Mouse (Mus musculus) adrenal gland, postnatal 4 days (tissue): Measurements from ENCODE around the gene Syne3. TPM values are rescaled to one million over a fixed set of nuclear protein-coding genes. Genes with fewer than 3 reads are reported as not detected.

Experiments used
- DNase-seq, 2 experiments: peaks; one replicate each; pipeline ENCODE4 v3.0.0; 2021 to 2022; ENCODE audit warnings: low spot score in 2 of 2, mixed read lengths in 2 of 2
- long read RNA-seq, 2 experiments: library from polyadenylated mRNA; stranded (forward); transcript quantifications; one replicate each; pipeline ENCODE4 v2.0.0; 2021
- total RNA-seq, 2 experiments: library from RNA; stranded (reverse); gene quantifications; 2 replicates each; pipeline ENCODE4 v1.2.3; 2021

The Syne3 gene
- 10 to 100 TPM; 11.3 to 11.7 TPM for total RNA-seq
- long read RNA-seq, experiment 1, partial matches to known transcripts: 0 of 1 reads
- long read RNA-seq, experiment 1, other reads (novel, unspliced or antisense): 1 of 1 reads
- long read RNA-seq, experiment 2, partial matches to known transcripts: 0 of 4 reads
- long read RNA-seq, experiment 2, other reads (novel, unspliced or antisense): 4 of 4 reads

DNA sequence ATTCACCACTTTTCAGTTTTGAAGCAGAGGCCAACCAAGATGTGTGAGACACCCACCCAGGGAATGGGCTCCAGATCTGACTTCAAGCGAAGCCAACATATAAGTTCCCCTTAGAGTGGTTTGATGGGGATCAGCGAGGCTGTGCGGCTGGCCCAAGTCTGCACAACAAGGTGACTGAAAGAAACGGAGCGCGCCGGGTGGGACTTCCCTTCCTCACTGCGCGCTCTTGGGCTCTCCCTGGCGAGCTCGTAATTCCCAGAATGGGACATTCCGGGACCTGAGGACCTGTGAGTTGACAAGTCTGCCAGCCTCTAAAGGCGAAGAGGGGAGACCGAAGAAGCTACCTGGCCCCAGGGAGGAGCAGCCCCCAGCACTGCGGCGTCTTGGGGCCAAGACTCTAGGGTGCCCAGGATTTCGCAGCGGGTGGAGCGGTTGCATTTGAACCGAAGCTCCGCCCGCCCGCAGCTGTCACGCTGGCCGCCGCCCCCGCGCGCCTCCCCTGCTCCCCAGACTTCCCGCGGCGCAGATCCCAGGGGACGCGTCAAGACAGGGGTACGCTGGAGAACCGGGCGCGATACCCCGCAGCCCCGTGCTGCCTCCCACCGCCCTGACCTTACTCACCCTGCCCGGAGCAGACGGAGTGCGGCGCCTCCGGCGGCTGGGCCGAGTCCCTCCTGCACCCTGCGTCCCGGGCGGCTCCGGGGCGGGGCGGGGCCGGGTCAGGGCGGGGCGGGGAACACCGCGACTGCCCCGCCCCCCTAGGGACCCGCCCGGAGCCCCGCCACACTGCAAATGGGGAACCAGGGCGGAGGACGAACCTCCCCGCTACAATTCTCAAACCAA lies at the start of gene Syne3:
Gene Syne3, minus strand, starts transcription at position 440 of the 843 bp plus-strand sequence.
- peak; percentile 54 to 67 for DNase-seq

- DNase-seq: no peak
These were observed 45.7 kb upstream of the Syne3 start for GRCm38 (mm10) chr12:105055308-105055707.

- DNase-seq: no peak
These were observed 44.4 kb upstream of the Syne3 start for GRCm38 (mm10) chr12:105054041-105054440.

- no peak for DNase-seq
These were observed 41.3 kb upstream of the Syne3 start for GRCm38 (mm10) chr12:105050898-105051297.

DNA sequence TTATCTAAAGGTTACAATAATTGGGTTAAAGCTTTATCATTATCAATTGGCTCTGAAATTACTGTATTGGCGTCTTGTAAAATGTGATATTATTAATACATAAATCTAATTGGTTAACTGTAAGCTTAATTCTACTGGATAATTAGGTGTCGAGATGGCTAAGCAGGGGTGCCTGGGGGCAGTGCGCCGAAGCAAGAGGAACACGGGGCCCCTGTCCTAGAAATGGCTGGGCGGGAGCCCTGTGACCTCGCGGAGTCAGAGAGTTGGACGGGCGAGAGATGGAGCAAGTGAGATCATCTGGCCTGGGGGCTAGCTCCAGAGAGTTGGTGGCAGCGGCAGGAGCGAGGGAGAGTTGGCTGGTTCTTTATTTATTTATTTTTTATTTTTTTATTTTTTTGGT lies 40.2 kb upstream of the Syne3 start:
- DNase-seq: no peak

DNA sequence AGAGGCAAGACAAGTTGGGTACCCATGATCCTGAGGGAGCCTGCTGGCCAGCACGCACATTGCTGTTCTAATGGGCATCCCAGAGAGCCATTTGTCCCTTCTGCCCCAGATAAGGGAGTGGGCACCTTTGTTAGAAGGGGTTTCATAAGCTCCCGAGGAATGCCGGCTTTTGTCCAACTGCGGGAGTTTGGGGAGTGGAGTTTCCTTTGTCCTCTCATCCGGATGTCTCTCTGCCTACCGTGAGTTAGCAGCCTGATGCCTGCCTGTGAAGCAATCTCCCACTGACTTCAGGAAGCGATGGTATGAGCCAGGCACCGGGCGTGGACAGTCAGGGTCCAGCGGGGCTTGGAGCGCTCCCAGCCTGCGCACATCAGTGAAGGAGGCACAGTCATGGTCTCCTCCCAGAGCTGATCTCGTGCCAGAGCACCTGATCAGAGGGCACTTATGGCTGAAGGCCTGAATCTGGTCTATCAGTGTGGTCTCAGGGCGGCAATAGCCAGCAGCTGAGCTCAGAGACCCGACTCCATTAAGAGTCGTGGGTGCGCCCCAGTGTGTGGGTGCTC lies 38.8 kb upstream of the Syne3 start:
- DNase-seq: no peak

- no peak for DNase-seq
These were observed 35.2 kb upstream of the Syne3 start for GRCm38 (mm10) chr12:105044775-105045174.

- no peak for DNase-seq
These were observed 33.5 kb upstream of the Syne3 start for GRCm38 (mm10) chr12:105043081-105043480.

- DNase-seq: no peak
These were observed 31.3 kb upstream of the Syne3 start for GRCm38 (mm10) chr12:105040950-105041349.

GRCm38 (mm10) chr12:105039578-105040289 lies 30.1 kb upstream of the Syne3 start:
- DNase-seq: no peak

DNA sequence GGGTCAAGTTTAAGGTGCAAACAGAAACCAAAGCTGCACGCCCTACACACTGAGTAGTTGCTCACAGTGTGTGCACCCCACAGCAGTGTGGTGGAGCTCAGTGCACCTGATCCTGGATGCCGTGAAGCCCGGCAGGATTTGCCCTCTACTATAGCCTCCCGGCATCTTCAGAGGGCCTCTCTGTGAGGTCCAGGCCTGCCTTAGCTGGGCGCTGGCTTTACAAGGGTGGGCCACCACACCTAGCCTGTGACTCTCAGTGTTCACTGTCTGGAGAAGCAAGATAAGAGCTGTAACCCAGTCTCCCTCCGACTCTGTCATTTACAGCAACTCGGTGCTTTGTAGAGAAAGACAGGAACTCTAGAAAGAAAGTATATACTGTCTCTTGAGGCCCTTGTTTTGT lies 29.3 kb upstream of the Syne3 start:
- DNase-seq: no peak

GRCm38 (mm10) chr12:105038211-105038610 lies 28.6 kb upstream of the Syne3 start:
- DNase-seq: no peak

DNA sequence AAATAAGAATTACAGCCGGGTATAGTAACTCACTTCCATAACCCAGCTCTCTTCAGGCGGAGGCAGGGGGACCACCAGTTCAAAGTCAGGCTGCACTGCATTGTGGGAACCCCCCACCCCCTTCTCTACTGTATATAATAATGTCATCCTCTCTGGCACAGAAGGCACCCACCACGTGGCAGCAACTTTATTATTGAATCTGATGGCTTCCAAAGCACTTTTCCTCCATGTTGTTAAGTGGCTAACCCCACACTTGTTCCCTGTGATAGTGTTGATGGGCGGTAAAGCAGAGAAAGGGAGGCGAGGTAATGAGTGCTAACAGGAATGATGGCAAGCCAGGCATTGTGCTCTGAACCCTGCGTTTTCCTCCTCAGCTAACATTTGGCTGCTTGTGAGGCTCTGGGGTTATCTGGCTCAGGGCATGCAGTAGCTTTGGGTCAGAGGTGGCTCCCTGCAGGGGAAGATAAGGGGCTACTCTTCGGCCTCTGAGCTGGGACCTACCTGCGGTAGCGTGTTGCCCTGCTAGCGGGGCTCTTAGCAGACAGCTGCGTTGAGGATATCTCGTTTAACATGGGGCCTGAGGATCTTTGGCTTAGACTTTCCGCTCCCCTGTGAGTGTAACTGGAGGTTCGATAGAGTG lies 24.6 kb upstream of the Syne3 start:
- DNase-seq: no peak

DNA sequence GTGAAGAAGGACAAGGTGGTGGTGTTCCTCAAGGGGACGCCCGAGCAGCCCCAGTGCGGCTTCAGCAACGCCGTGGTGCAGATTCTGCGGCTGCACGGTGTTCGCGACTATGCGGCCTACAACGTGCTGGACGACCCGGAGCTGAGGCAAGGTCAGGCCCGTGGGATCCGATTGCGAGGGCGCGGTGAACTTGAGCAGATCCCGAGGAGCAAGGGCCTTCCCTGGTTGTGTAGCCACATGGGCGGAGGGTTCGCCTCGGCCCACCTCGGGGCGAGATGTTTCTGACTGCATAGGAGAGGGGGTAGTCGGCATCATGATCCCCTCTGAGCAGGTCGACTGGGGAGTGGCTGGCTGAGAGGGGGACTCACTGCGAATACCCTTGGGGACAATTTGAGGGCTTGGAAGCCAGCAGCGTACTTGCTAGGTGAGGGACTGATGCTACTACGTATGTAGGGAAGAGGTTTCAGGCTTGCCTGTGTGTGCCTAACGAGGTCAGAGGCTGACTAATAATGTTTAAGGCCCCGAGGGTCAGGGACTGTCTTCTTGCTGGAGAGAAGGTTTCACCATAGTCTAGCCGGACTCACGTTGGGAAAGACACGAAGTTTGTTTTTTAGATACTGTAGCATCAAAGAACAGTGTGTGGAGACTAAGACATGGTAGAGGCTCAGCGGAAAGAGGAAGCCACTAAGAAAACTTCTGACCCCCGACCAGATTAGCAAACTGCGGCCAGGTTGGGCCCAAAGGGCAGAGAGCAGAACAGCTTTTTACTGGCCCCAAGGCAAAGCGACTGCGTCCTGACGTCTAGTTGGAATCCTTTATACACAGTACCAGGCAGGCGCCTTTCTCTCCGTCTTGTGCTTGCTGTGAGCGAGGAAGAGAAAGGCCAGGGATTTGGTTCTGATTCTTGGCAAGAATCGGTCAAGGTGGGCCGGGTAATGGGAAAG lies 23.5 kb upstream of the Syne3 start:
- DNase-seq: peak; percentile 42 to 47

DNA sequence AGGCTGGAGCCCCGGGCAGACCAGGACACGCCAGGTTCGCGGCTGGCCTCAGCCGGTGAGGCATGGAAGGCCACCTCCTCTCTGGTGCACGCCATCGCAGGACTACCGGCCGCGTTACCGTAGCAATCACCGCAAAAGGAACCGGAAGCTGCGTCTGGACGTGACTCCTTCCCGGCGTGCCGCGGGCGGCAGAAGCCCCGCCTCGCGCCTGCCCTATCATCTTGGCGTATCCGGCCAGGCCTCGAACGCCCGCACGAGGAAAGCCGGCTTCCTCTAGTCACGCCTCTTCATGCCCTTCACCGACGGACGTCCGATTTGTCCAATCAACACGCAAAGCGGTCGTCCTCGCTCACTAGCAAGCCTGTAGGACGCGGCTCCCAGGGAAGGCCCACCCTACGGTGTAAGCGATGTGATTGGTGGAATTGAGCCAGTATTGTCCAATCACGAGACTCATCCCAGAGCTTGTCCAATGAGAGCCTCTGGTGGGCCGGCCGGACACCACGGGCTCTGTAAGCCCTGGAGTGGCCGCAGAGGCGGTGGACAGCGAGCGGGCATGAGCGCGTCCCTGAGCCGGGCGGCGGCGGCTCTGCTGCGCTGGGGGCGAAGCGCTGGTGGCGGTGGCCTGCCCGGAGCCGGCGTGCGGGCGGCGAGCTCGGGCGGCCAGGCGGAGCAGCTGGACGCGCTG lies 22.7 kb upstream of the Syne3 start, which contains the start of gene Glrx5:
Gene Glrx5, plus strand, starts transcription at position 542 of the 685 bp plus-strand sequence.
- peak; percentile 88 to 98 for DNase-seq

DNA sequence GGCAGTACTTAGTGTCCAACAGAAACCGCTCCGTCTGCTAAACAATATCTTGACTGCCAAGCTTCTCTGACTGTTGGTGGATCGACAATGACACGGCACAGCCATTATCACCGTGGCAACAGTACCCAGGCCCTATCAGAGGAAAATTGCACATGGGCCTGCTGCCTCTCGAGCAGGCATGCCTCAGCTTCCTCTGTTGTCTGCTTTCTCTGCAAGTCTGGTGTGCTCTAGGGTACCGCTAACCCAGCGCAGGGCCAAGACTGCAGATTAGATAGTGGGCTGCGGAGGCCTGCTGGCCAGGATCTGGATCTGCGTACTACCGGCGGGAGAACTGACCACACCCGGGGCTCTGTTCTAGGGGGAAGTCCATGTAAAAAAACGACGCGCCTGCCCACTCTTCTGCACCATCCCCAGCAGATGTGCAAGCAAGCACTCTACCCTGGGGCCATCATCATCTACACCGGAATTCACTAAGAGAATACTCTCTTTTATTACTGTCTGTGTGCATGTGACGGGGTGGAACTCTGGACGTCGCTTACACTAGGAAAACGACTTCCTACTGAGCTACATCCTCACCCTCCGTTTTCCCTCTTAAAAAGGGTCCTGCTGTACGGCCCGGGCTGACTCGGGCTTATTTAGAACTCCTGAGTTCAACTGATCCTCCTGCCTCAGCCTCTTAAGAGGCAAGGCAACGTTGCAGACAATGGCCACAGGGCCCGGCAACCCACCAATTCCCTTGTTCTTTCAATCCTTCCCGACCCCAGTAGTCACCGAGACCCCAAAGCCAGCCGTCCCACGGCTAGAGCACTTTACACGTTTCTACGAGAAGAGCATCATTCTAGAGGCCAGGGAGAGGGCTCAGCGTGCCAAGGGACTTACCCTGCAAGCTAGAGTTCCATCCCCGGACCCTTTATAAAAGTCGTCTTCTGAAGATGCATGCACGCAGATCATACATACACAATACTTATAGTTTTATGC lies 21.8 kb upstream of the Syne3 start:
- DNase-seq: no peak

- DNase-seq: no peak
These were observed 20.3 kb upstream of the Syne3 start for GRCm38 (mm10) chr12:105029890-105030289.

- DNase-seq: peak; percentile 48 to 75
These were observed 17.8 kb upstream of the Syne3 start for GRCm38 (mm10) chr12:105027323-105027991.
